Mouse (Mus musculus): ENCODE results near the gene Cps1. TPM values are rescaled to one million over a fixed set of nuclear protein-coding genes. Genes with fewer than 3 reads are reported as not detected.

Cps1 gene
- polyA plus RNA-seq, 1 experiment from 2014 or later: 56.7 TPM

DNA sequence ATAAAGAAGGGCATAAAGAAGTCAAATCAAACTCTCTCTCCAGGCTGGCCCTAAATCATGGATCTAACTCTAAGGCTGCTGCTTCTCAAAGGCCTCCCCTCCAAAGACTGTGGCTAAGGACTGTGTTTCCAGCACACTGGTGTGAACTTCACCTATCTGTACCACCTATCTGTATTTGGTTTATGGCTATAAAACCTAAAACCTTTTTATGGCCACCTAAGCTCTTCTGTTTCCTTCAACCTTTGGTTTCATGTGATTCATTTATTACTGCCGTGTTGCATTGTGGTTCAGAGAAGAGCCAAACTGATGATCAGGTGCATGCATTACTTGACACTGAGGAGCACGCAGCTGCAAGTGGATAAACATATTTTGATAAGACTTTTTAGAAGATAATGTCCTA is 74.5 kb downstream of the Cps1 start:
- Histone ChIP-seq H3K9ac (ENCODE audit: low read length) (no peak overlapping the region), H3K4me3 (replicated peaks; ENCODE audit: low read length) (no peak overlapping the region), H3K4me2 (ENCODE audit: low read depth, low read length) (no peak overlapping the region), H3K27ac (ENCODE audit: low read length) (no peak overlapping the region), H3K4me1 (ENCODE audit: control insufficient read depth, insufficient read depth, low read length) (no peaks in the 10 kb centered on the region), H3K27me3 (ENCODE audit: control insufficient read depth, insufficient read depth, low read length) (no peaks in the 10 kb centered on the region), H3K9me3 (replicated peaks; ENCODE audit: control insufficient read depth, low read length) (no peaks in the 10 kb centered on the region), H3K36me3 (ENCODE audit: control insufficient read depth, insufficient read depth, low read length) (no peaks in the 10 kb centered on the region)
- 83% methylated on average over 2 of the region's 2 CpGs for WGBS
- no peak for ATAC-seq (ENCODE audit: insufficient read depth, low FRiP score)

DNA sequence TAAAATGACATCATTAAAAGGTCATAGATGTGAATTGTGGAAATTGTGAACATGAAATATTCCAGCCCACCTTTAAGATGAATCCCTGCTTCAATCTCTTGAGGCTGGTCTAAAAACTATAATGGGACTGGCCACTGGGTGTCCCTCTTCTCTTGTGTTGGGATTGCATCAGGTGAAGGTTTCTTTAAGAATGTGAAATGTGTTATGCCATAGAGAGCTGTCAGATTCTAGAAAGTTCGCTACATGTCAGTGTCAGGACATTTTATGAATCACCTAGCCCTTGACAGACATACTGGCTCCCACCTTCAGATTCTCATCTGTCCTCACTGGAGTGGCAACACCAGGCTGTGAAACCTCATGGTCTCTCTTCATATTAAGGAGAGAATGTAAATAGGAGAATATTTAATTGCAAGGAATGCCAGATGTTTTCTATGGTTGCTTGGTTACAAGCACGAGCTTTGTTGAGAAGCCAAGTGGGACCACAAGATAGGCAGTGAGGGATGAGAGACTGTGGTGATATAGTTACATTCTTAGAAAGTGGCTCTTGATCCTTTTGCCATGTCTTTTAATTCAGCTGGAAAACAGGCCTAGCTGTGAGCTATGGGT is 95.6 kb downstream of the Cps1 start:
- Histone ChIP-seq H3K27me3 (ENCODE audit: control insufficient read depth, insufficient read depth, low read length) (no peaks in the 10 kb centered on the region), H3K9me3 (replicated peaks; ENCODE audit: control insufficient read depth, low read length) (no peaks in the 10 kb centered on the region), H3K4me1 (ENCODE audit: control insufficient read depth, insufficient read depth, low read length) (no peaks in the 10 kb centered on the region), H3K9ac (ENCODE audit: low read length) (no peak overlapping the region), H3K36me3 (ENCODE audit: control insufficient read depth, insufficient read depth, low read length) (no peaks in the 10 kb centered on the region), H3K4me2 (ENCODE audit: low read depth, low read length) (no peak overlapping the region), H3K4me3 (replicated peaks; ENCODE audit: low read length) (no peak overlapping the region), H3K27ac (ENCODE audit: low read length) (no peak overlapping the region)
- ATAC-seq (ENCODE audit: insufficient read depth, low FRiP score): no peak
- WGBS: 41% methylated on average over 2 of the region's 2 CpGs

DNA sequence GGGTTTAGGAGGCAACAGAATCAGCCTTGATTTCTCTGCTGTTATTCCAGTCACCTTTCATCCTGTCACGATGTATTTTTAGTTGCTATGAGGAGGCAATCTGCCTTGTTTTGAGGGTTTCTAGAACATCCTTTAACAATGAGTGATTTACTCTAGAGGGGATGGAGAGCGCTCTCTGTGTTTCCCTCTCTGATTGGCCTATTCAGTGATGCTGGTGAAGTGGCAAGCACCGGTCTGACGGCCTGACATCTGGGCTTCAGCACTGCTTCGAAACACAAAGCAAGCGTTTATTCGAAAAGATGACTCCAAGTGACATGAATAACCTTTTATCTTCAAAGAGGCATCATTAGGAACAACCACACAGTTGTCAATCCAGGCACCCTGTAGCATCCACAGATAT is 100.8 kb downstream of the Cps1 start:
- Histone ChIP-seq H3K36me3 (ENCODE audit: control insufficient read depth, insufficient read depth, low read length) (no peaks in the 10 kb centered on the region), H3K27ac (ENCODE audit: low read length) (no peak overlapping the region), H3K9ac (ENCODE audit: low read length) (no peak overlapping the region), H3K4me1 (ENCODE audit: control insufficient read depth, insufficient read depth, low read length) (no peaks in the 10 kb centered on the region), H3K27me3 (ENCODE audit: control insufficient read depth, insufficient read depth, low read length) (no peaks in the 10 kb centered on the region), H3K9me3 (replicated peaks; ENCODE audit: control insufficient read depth, low read length) (no peaks in the 10 kb centered on the region), H3K4me3 (replicated peaks; ENCODE audit: low read length) (no peak overlapping the region), H3K4me2 (ENCODE audit: low read depth, low read length) (no peak overlapping the region)
- 78% methylated on average over 7 of the region's 7 CpGs for WGBS
- no peak for ATAC-seq (ENCODE audit: insufficient read depth, low FRiP score)

- Histone ChIP-seq H3K27ac (ENCODE audit: low read length) (no peak overlapping the region), H3K4me3 (replicated peaks; ENCODE audit: low read length) (no peak overlapping the region), H3K9me3 (replicated peaks; ENCODE audit: control insufficient read depth, low read length) (no peaks in the 10 kb centered on the region), H3K4me1 (ENCODE audit: control insufficient read depth, insufficient read depth, low read length) (no peaks in the 10 kb centered on the region), H3K4me2 (ENCODE audit: low read depth, low read length) (no peak overlapping the region), H3K9ac (ENCODE audit: low read length) (no peak overlapping the region), H3K27me3 (ENCODE audit: control insufficient read depth, insufficient read depth, low read length) (no peaks in the 10 kb centered on the region), H3K36me3 (ENCODE audit: control insufficient read depth, insufficient read depth, low read length) (no peaks in the 10 kb centered on the region)
- 52% methylated on average over 2 of the region's 2 CpGs for WGBS
- no peak for ATAC-seq (ENCODE audit: insufficient read depth, low FRiP score)
Measured at GRCm38 (mm10) chr1:67234861-67235260, 112.0 kb downstream of the Cps1 start.

DNA sequence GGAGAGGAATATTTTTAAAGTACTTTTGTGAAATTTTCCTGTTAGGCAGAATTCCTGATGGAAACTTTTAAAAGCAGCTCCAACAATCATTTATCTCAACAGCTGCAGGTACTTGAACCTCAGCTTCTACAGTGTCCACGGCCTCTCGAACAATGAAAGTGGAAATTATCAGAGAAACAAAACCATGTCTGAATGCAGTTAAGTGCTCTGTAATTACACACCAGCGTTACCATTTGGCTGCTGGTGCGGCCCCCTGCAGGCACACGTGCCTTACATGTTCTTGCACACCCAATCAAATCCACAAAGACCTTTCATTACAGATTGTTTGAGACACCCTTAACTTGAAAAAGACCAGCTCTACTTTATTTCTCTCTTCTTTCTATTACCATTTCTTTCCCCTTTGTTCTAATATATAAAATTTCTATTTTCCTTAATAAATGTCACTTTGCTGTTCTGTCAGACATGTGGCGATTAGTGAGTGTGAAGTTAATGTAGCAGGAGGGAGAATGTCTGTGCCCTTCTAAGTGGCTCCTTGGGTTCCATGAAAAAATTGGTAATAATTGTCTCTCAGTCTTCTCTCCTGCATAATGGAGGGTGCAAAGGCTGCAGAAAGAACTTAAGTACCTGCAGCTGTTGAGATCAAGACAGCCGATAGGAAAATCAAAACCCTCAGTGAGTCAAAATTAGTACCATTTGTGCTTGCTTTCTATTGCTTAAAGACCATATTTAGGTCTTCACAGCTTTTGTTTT is 112.8 kb downstream of the Cps1 start:
- Histone ChIP-seq H3K27ac (ENCODE audit: low read length) (no peak overlapping the region), H3K4me2 (ENCODE audit: low read depth, low read length) (no peak overlapping the region), H3K36me3 (ENCODE audit: control insufficient read depth, insufficient read depth, low read length) (no peaks in the 10 kb centered on the region), H3K27me3 (ENCODE audit: control insufficient read depth, insufficient read depth, low read length) (no peaks in the 10 kb centered on the region), H3K9ac (ENCODE audit: low read length) (no peak overlapping the region), H3K4me1 (ENCODE audit: control insufficient read depth, insufficient read depth, low read length) (no peaks in the 10 kb centered on the region), H3K9me3 (replicated peaks; ENCODE audit: control insufficient read depth, low read length) (no peaks in the 10 kb centered on the region), H3K4me3 (replicated peaks; ENCODE audit: low read length) (no peak overlapping the region)
- ATAC-seq (ENCODE audit: insufficient read depth, low FRiP score): no peak
- 74% methylated on average over 7 of the region's 7 CpGs for WGBS

DNA sequence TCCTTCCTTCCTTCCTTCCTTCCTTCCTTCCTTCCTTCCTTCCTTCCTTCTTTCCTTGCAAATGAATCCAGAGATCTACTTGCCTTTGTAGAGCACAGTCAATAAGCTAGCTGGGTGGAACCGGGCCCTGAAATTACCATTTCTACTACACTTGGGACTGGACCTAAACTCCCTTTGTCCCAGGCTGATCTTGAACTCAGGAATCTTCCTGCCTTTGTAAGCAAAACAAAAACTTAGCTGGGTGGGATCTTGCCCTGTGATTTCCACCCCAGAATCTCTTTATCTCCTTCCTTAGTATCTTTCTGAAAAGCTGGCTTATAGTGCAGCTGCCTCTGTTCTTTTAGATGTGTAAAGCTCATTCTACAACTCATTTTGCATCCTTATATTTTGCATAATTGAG is 115.6 kb downstream of the Cps1 start:
- no peaks in the 10 kb centered on the region for H3K27me3 ChIP-seq (ENCODE audit: control insufficient read depth, insufficient read depth, low read length)
- no peak for ATAC-seq (ENCODE audit: insufficient read depth, low FRiP score)
- H3K4me2 ChIP-seq (ENCODE audit: low read depth, low read length): no peak overlapping the region
- H3K9me3 ChIP-seq (replicated peaks; ENCODE audit: control insufficient read depth, low read length): no peaks in the 10 kb centered on the region
- no peaks in the 10 kb centered on the region for H3K36me3 ChIP-seq (ENCODE audit: control insufficient read depth, insufficient read depth, low read length)
- no peak overlapping the region for H3K9ac ChIP-seq (ENCODE audit: low read length)
- 86% methylated on average over 1 of the region's 1 CpGs for WGBS
- H3K4me3 ChIP-seq (replicated peaks; ENCODE audit: low read length): no peak overlapping the region
- H3K4me1 ChIP-seq (ENCODE audit: control insufficient read depth, insufficient read depth, low read length): no peaks in the 10 kb centered on the region
- no peak overlapping the region for H3K27ac ChIP-seq (ENCODE audit: low read length)

GRCm38 (mm10) chr1:67238941-67239340 is 116.1 kb downstream of the Cps1 start:
- H3K9me3 ChIP-seq (replicated peaks; ENCODE audit: control insufficient read depth, low read length): no peaks in the 10 kb centered on the region
- H3K4me2 ChIP-seq (ENCODE audit: low read depth, low read length): no peak overlapping the region
- H3K4me3 ChIP-seq (replicated peaks; ENCODE audit: low read length): no peak overlapping the region
- WGBS: 83% methylated on average over 1 of the region's 1 CpGs
- no peaks in the 10 kb centered on the region for H3K36me3 ChIP-seq (ENCODE audit: control insufficient read depth, insufficient read depth, low read length)
- H3K27me3 ChIP-seq (ENCODE audit: control insufficient read depth, insufficient read depth, low read length): no peaks in the 10 kb centered on the region
- H3K27ac ChIP-seq (ENCODE audit: low read length): no peak overlapping the region
- no peak overlapping the region for H3K9ac ChIP-seq (ENCODE audit: low read length)
- H3K4me1 ChIP-seq (ENCODE audit: control insufficient read depth, insufficient read depth, low read length): no peaks in the 10 kb centered on the region
- ATAC-seq (ENCODE audit: insufficient read depth, low FRiP score): no peak

DNA sequence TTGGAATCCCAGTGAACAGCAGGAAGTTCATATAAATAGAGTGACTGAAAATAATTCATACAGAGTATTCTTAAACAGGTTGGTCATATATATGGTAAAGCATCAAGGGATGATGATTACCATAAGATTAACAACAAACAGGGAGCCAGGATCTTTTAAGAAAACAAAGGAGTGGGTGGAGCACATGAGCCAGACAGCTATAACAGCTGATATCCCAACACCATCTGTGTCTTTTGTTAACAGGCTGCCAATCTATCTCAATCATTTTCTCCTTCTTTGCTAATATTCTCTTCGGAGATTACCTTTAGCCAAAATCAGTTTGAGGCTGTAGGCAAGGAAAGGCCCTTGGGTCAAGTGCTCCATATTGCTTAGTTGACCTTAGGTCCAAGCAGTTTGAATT is 142.4 kb downstream of the Cps1 start:
- Histone ChIP-seq H3K9ac (ENCODE audit: low read length) (no peak overlapping the region), H3K27ac (ENCODE audit: low read length) (no peak overlapping the region), H3K4me3 (replicated peaks; ENCODE audit: low read length) (no peak overlapping the region), H3K27me3 (ENCODE audit: control insufficient read depth, insufficient read depth, low read length) (no peaks in the 10 kb centered on the region), H3K9me3 (replicated peaks; ENCODE audit: control insufficient read depth, low read length) (no peaks in the 10 kb centered on the region), H3K4me2 (ENCODE audit: low read depth, low read length) (no peak overlapping the region), H3K4me1 (ENCODE audit: control insufficient read depth, insufficient read depth, low read length) (no peaks in the 10 kb centered on the region), H3K36me3 (ENCODE audit: control insufficient read depth, insufficient read depth, low read length) (no peaks in the 10 kb centered on the region)
- 66% methylated on average over 1 of the region's 1 CpGs for WGBS
- ATAC-seq (ENCODE audit: insufficient read depth, low FRiP score): no peak

DNA sequence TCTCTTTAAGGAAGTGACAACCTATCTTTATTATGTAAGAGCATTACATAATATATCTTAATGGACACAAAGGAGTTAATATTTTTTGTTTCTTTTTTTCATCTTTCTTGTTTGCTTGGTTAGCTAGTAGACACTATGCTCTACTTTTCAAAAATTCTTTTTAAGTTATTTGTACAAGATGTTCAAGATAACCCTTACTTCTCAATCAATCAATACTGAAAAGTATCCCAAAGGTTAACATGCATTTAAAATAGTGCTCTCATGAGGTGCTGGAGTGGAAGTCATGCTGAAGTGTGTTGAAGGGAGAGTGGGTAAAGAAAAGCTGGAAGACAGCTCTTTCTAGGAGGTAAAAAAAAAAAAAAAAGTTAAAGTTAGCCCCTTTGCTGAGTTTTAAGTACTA is 145.1 kb downstream of the Cps1 start:
- no peak for ATAC-seq (ENCODE audit: insufficient read depth, low FRiP score)
- H3K27ac ChIP-seq (ENCODE audit: low read length): no peak overlapping the region
- no peaks in the 10 kb centered on the region for H3K27me3 ChIP-seq (ENCODE audit: control insufficient read depth, insufficient read depth, low read length)
- H3K4me2 ChIP-seq (ENCODE audit: low read depth, low read length): no peak overlapping the region
- no peaks in the 10 kb centered on the region for H3K36me3 ChIP-seq (ENCODE audit: control insufficient read depth, insufficient read depth, low read length)
- H3K4me1 ChIP-seq (ENCODE audit: control insufficient read depth, insufficient read depth, low read length): no peaks in the 10 kb centered on the region
- H3K4me3 ChIP-seq (replicated peaks; ENCODE audit: low read length): no peak overlapping the region
- no peak overlapping the region for H3K9ac ChIP-seq (ENCODE audit: low read length)
- no peaks in the 10 kb centered on the region for H3K9me3 ChIP-seq (replicated peaks; ENCODE audit: control insufficient read depth, low read length)

Measured in stomach, embryonic 16.5 days (tissue).